Mouse (Mus musculus) adrenal gland (tissue): ENCODE results near the gene Dnah6.

Experiments
- intact Hi-C: fragments of 180-260 bp; cut with DNase I; formaldehyde crosslinking; loops from one replicate; pipeline ENCODE4 v1.15.1; 2025

Gene Dnah6

GRCm38 (mm10) chr6:73045944-73046343, 175.5 kb downstream of the Dnah6 start:
- intact Hi-C loops, result no loop called here

GRCm38 (mm10) chr6:73042278-73042677, 179.2 kb downstream of the Dnah6 start:
- intact Hi-C loops, result no loop called here

GRCm38 (mm10) chr6:73038291-73038690, 183.2 kb downstream of the Dnah6 start:
- intact Hi-C loops, result no loop called here

DNA sequence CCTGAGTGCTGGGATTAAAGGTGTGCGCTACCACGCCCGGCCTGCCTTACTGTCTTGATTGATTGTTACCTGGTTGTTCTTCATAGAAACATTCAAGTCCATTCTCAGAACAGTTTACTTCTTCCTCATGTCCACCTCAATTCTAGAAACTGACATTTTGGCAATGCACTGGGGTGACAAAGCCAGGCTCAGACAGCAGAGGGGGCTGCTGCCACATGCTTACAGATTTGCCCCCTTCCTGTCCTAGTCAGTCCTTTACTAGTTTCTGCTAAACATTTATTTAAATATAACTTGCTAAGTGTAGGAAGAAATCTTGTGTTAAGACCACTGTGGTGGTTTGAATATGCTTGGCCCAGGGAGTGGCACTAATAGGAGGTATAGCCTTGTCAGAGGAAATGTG, 192.6 kb downstream of the Dnah6 start:
- intact Hi-C loops, result loop anchor here (10.0 kb wide), 1 partner anchor 126 kb away; no protein-coding TSS in a partner anchor

GRCm38 (mm10) chr6:73027881-73028280, 193.6 kb downstream of the Dnah6 start:
- intact Hi-C loops, result loop anchor here (10.0 kb wide), 1 partner anchor 127 kb away; no protein-coding TSS in a partner anchor

DNA sequence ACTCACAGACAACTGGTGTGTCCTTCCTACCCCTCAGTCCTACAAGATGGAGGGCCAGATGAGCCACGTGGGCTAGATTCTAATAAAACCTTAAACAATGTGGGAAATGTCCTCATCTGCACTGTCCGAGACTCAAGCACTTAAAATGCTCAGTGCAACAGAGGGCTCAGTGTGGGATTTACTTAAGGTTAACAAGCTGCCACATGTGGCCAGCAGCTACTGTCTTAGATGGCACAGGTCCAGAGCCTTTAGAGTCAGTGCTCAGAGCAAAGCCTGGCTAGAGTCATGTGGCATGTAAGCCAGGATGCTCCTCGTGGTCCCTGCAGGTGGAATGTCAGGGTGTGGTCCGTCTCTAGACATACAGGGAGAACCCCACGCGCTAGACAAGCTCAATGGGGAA, 194.6 kb downstream of the Dnah6 start:
- intact Hi-C loops, result loop anchor here (10.0 kb wide), 1 partner anchor 128 kb away; no protein-coding TSS in a partner anchor

DNA sequence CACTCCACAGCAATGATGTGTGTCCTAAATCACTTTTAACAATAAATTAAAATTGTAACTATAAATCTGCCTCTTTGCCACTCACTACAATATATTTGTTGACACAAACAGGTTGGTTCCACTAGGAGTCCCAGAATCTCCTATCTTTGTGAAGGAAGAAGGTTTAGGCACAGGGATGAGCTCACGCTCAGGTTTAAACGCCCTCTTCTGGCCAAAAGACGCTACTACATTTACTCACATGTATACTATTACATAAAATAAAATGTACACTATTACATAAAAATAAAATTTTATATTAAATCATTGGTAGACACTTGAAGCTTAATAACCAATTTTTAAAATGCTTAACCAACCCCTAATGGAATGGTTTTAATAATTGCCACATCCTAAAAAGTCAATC, 201.4 kb downstream of the Dnah6 start:
- intact Hi-C loops, result loop anchor here (10.0 kb wide), 1 partner anchor 135 kb away; no protein-coding TSS in a partner anchor

GRCm38 (mm10) chr6:73018725-73019280, 202.6 kb downstream of the Dnah6 start:
- intact Hi-C loops, result loop anchor here (2.0 to 10.0 kb wide), 2 partner anchors 72 to 206 kb away; partner anchors contain the start of gene Dnah6

GRCm38 (mm10) chr6:73014317-73015160, 206.9 kb downstream of the Dnah6 start:
- intact Hi-C loops, result loop anchor here (10.0 kb wide), 1 partner anchor 210 kb away; the partner anchor contains the start of gene Dnah6

- intact Hi-C loops, result loop anchor here (10.0 kb wide), 1 partner anchor 212 kb away; the partner anchor contains the start of gene Dnah6
Measured at GRCm38 (mm10) chr6:73012931-73013330, 208.5 kb downstream of the Dnah6 start.

GRCm38 (mm10) chr6:73011827-73012226, 209.6 kb downstream of the Dnah6 start:
- intact Hi-C loops, result loop anchor here (2.0 to 10.0 kb wide), 2 partner anchors 71 to 213 kb away; partner anchors contain the start of gene Dnah6

DNA sequence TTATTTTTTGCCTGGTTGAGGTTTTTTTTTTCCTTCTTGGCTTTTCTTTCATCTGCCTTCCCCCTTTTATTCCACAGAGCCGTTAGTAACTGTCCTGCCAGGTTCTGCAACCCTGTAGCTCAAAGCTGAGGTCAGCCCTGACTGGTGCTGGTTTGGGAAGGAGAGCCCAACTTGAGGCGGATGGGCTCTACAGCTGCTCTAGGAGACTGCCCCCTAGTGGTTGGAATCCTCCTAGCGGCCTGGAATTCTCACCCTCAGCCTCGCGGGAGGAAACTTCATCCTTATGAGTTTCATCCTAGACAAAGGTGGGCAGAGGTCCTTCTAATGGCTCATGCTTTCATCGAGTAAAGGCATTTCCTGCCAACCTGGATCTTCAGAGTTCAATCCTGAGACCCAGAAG, 211.4 kb downstream of the Dnah6 start:
- intact Hi-C loops, result loop anchor here (2.0 to 10.0 kb wide), 2 partner anchors 69 to 215 kb away; partner anchors contain the start of gene Dnah6

DNA sequence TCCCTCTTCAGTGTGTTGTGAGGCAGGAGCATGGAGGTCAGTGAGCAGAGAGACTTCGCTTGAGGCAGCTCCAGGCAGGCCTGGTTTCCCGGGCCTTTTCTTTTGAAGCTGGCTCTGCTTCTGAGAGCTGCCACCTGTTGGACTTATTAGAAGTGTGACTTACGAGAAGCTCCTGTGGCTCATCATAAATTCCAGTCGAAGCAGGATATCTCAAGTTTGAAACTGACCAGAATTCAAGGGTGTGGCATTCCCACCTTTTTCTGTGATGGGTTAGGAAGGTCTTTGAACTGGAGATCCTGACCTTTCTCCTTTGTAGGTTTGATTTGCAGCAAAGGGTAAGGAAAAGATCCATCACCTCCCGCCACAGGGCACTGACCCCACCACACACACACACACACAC, 217.8 kb downstream of the Dnah6 start:
- intact Hi-C loops, result no loop called here

GRCm38 (mm10) chr6:73002391-73002790, 219.1 kb downstream of the Dnah6 start:
- intact Hi-C loops, result no loop called here

GRCm38 (mm10) chr6:72998809-72999208, 222.6 kb downstream of the Dnah6 start:
- intact Hi-C loops, result no loop called here

GRCm38 (mm10) chr6:72993688-72994082, 227.8 kb downstream of the Dnah6 start:
- intact Hi-C loops, result no loop called here

GRCm38 (mm10) chr6:72993054-72993687, 228.3 kb downstream of the Dnah6 start:
- intact Hi-C loops, result no loop called here

- intact Hi-C loops, result no loop called here
Measured at GRCm38 (mm10) chr6:72990206-72990605, 231.2 kb downstream of the Dnah6 start.

DNA sequence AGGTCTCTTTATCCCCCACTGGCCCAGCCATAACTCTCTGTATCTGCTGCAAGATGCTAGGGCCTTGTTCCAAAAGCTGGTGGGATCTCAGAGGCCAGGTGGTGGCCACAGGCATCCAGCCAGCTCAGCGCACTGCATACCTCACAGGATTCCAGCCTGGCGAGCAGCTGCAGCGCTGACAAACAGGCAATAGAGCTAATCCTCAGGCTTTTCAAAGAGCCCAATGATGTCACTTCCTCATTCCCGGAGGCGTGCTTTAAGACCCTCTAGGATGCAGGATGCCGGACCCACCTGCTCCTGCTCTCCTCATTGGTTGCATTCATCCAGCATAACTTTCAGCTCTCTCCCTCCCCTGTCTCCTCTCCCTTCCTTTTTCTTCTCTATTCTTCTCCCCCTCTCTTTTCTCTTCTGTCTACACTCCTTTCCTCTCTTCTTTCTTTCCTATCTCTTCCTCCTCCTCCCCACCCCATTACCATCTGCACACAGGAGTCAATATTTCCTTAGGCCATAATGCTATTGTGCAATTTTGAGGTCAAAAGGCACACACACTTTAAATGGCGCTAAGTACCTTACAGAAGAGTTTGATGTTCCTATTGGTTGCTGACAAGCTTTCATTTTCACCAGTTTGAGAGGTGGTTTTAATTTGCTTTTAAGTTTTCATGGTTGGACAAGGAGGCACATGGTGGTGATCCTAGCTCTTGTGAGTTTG, 232.3 kb downstream of the Dnah6 start:
- intact Hi-C loops, result no loop called here

GRCm38 (mm10) chr6:72982506-72982905, 238.9 kb downstream of the Dnah6 start:
- intact Hi-C loops, result no loop called here

DNA sequence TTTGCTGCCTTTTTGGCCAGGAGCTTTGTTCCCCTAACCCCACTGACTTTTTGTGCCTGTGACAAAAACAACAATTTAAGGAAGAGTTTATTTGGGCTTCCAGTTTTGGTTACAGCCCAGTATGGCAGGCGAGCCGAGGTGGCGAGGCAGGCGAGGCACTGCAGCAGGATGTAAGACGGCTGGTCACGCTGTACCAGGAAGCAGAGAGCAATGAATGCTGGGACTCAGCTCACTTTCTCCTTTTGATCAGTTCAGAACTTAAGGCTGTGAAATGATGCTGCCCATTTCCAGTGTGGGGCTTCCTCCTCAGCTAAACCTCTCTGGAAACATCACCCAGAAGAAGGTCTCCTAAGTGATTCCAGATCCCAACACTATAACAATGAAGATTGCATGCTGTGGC, 239.6 kb downstream of the Dnah6 start:
- intact Hi-C loops, result no loop called here
